Mouse (Mus musculus) heart, embryonic 14.5 days (tissue): ENCODE measurements around the gene AC124502.3. TPM values are rescaled to one million over a fixed set of nuclear protein-coding genes. Genes with fewer than 3 reads are reported as not detected.

Experiments
- ATAC-seq: fragments of 200-750 bp; cut with Nextera tagmentation; 2 replicates; pipeline ENCODE4 v1.8.0; 2017; ENCODE audit warnings: low read depth, moderate TSS enrichment; ENCODE audit not compliant: insufficient number of reproducible peaks, insufficient read depth, low FRiP score
- H3K27ac ChIP-seq, 2 experiments: fragments of 200-500 bp in 1 of 2; fragments of 300-500 bp in 1 of 2; sonication (generic) in 1 of 2; replicated peaks in 1 of 2; 2 replicates each; pipeline ENCODE4 v1.5.1; 2012 to 2014; ENCODE audit warnings: low read depth in 2 of 2, low read length in 2 of 2, control low read depth in 1 of 2, mild to moderate bottlenecking in 1 of 2, mixed read lengths in 1 of 2; ENCODE audit not compliant: control insufficient read depth in 1 of 2, insufficient read depth in 1 of 2
- H3K27me3 ChIP-seq: fragments of 300-500 bp; sonication (generic); 2 replicates; pipeline ENCODE4 v1.6.1; 2014; ENCODE audit warnings: mild to moderate bottlenecking, low read length, control low read depth; ENCODE audit not compliant: control insufficient read depth, insufficient read depth
- H3K36me3 ChIP-seq: fragments of 300-500 bp; sonication (generic); 2 replicates; pipeline ENCODE4 v1.6.1; 2014; ENCODE audit warnings: mild to moderate bottlenecking, control low read depth, low read length, mixed read lengths; ENCODE audit not compliant: control insufficient read depth, insufficient read depth
- H3K4me1 ChIP-seq, 2 experiments: fragments of 200-500 bp in 1 of 2; fragments of 300-500 bp in 1 of 2; sonication (generic) in 1 of 2; 2 replicates each; pipeline ENCODE4 v1.6.1; 2012 to 2014; ENCODE audit warnings: low read length in 2 of 2, control low read depth in 1 of 2, mixed read lengths in 1 of 2; ENCODE audit not compliant: control insufficient read depth in 2 of 2, insufficient read depth in 2 of 2
- H3K4me2 ChIP-seq: fragments of 300-500 bp; sonication (generic); 2 replicates; pipeline ENCODE4 v1.6.1; 2014; ENCODE audit warnings: mild to moderate bottlenecking, low read length
- H3K4me3 ChIP-seq, 2 experiments: fragments of 200-500 bp in 1 of 2; fragments of 300-500 bp in 1 of 2; sonication (generic) in 1 of 2; 2 replicates each; pipeline ENCODE4 v1.5.1; 2012 to 2014; ENCODE audit warnings: low read length in 2 of 2, mild to moderate bottlenecking in 2 of 2, control low read depth in 1 of 2, low read depth in 1 of 2, moderate library complexity in 1 of 2; ENCODE audit not compliant: control insufficient read depth in 1 of 2, insufficient read depth in 1 of 2
- H3K9ac ChIP-seq: fragments of 300-500 bp; sonication (generic); 2 replicates; pipeline ENCODE4 v1.6.1; 2014; ENCODE audit warnings: mild to moderate bottlenecking, low read length
- H3K9me3 ChIP-seq: fragments of 300-500 bp; sonication (generic); 2 replicates; pipeline ENCODE4 v1.6.1; 2016; ENCODE audit warnings: low read length, control low read depth; ENCODE audit not compliant: control insufficient read depth
- WGBS: fragments of 180-500 bp; shearing (Covaris S2); extraction: QIAGEN DNeasy Blood & Tissue Kit; methylation state at CpG from one replicate; pipeline ENCODE4 v1.1.7; 2014; 5-methylcytosine and 5-hydroxymethylcytosine counted together
- polyA plus RNA-seq: library from polyadenylated mRNA; unstranded; fragments of >200 nt; fragmentation: Nextera tagmentation; extraction: Ambion mirVana; gene quantifications from 2 replicates; pipeline ENCODE4 v1.2.1, GENCODE M21; 2014

Gene AC124502.3
- polyA plus RNA-seq, 1 experiment from 2014 or later: 1.4 TPM

- Histone ChIP-seq H3K36me3 (peaks cover 39% of the 10 kb centered on the region), H3K4me3 (peak overlapping the region; percentile 67 to 78), H3K4me1 (peaks cover 18 to 28% of the 10 kb centered on the region in 2 experiments), H3K4me2 (peak overlapping the region; percentile 74), H3K9ac (peak overlapping the region; percentile 85), H3K27me3 (peaks cover 20% of the 10 kb centered on the region), H3K9me3 (no peaks in the 10 kb centered on the region), H3K27ac (no peak overlapping the region)
- no peak for ATAC-seq
- WGBS: 91% methylated on average over 4 of the region's 4 CpGs
Measured at GRCm38 (mm10) chr19:5089324-5089723, 50.6 kb downstream of the AC124502.3 start.

GRCm38 (mm10) chr19:5092083-5092482 lies 53.4 kb downstream of the AC124502.3 start:
- no peaks in the 10 kb centered on the region for H3K9me3 ChIP-seq
- no peak overlapping the region for H3K4me2 ChIP-seq
- H3K27ac ChIP-seq: no peak overlapping the region
- no peak overlapping the region for H3K4me3 ChIP-seq
- 88% methylated on average over 10 of the region's 10 CpGs for WGBS
- H3K27me3 ChIP-seq: no peaks in the 10 kb centered on the region
- ATAC-seq: no peak
- H3K4me1 ChIP-seq: peaks cover 11 to 35% of the 10 kb centered on the region in 2 experiments
- H3K36me3 ChIP-seq: peaks cover 39% of the 10 kb centered on the region
- no peak overlapping the region for H3K9ac ChIP-seq

GRCm38 (mm10) chr19:5093481-5094242 lies 55.0 kb downstream of the AC124502.3 start:
- Histone ChIP-seq H3K4me3 (no peak overlapping the region), H3K36me3 (peaks cover 39% of the 10 kb centered on the region), H3K27me3 (0 out of 2 replicates have a peak, but pooled peaks cover 3% of the 10 kb centered on the region), H3K4me2 (no peak overlapping the region), H3K9me3 (no peaks in the 10 kb centered on the region), H3K4me1 (peaks cover 11 to 39% of the 10 kb centered on the region in 2 experiments), H3K9ac (no peak overlapping the region), H3K27ac (no peak overlapping the region)
- WGBS: 73% methylated on average over 12 of the region's 12 CpGs
- no peak for ATAC-seq

GRCm38 (mm10) chr19:5094243-5094632 lies 55.5 kb downstream of the AC124502.3 start:
- H3K4me3 ChIP-seq: no peak overlapping the region
- no peak overlapping the region for H3K27ac ChIP-seq
- peaks cover 41% of the 10 kb centered on the region for H3K36me3 ChIP-seq
- H3K27me3 ChIP-seq: 0 out of 2 replicates have a peak, but pooled peaks cover 3% of the 10 kb centered on the region
- peaks cover 9 to 39% of the 10 kb centered on the region in 2 experiments for H3K4me1 ChIP-seq
- peak; percentile 44; the same call in 1 of the 2 replicates for ATAC-seq
- WGBS: under 1% methylated on average over 20 of the region's 21 CpGs
- no peak overlapping the region for H3K9ac ChIP-seq
- no peak overlapping the region for H3K4me2 ChIP-seq
- H3K9me3 ChIP-seq: no peaks in the 10 kb centered on the region

GRCm38 (mm10) chr19:5094746-5095417 lies 56.2 kb downstream of the AC124502.3 start:
- 44% methylated on average over 11 of the region's 11 CpGs for WGBS
- peaks cover 6 to 36% of the 10 kb centered on the region in 2 experiments; a peak in 3 of 4 replicates for H3K4me1 ChIP-seq
- H3K9ac ChIP-seq: no peak overlapping the region
- peaks cover 42% of the 10 kb centered on the region for H3K36me3 ChIP-seq
- H3K27me3 ChIP-seq: 0 out of 2 replicates have a peak, but pooled peaks cover 3% of the 10 kb centered on the region
- no peak overlapping the region for H3K4me3 ChIP-seq
- no peak for ATAC-seq
- H3K4me2 ChIP-seq: no peak overlapping the region
- no peak overlapping the region for H3K27ac ChIP-seq
- no peaks in the 10 kb centered on the region for H3K9me3 ChIP-seq

- ATAC-seq: no peak
- WGBS: 9% methylated on average over 9 of the region's 9 CpGs
- 0 out of 2 replicates have a peak, but pooled peaks cover 3% of the 10 kb centered on the region for H3K27me3 ChIP-seq
- peaks cover 8 to 36% of the 10 kb centered on the region in 2 experiments; a peak in 3 of 4 replicates for H3K4me1 ChIP-seq
- no peak overlapping the region for H3K9ac ChIP-seq
- peaks cover 43% of the 10 kb centered on the region for H3K36me3 ChIP-seq
- no peak overlapping the region for H3K27ac ChIP-seq
- no peak overlapping the region for H3K4me3 ChIP-seq
- H3K4me2 ChIP-seq: no peak overlapping the region
- H3K9me3 ChIP-seq: no peaks in the 10 kb centered on the region
Measured at GRCm38 (mm10) chr19:5095887-5096474, 57.3 kb downstream of the AC124502.3 start.

GRCm38 (mm10) chr19:5097521-5098362 lies 59.1 kb downstream of the AC124502.3 start:
- peak overlapping the region; percentile 64 for H3K9ac ChIP-seq
- H3K4me3 ChIP-seq: peak overlapping the region; percentile 42 to 46
- H3K27me3 ChIP-seq: 0 out of 2 replicates have a peak, but pooled peaks cover 3% of the 10 kb centered on the region
- no peaks in the 10 kb centered on the region for H3K9me3 ChIP-seq
- H3K4me2 ChIP-seq: peak overlapping the region; percentile 90
- peaks cover 43% of the 10 kb centered on the region for H3K36me3 ChIP-seq
- 0 out of 2 replicates have a peak, but pooled peaks have one; percentile 1 for ATAC-seq
- H3K27ac ChIP-seq: no peak overlapping the region
- H3K4me1 ChIP-seq: peaks cover 8 to 36% of the 10 kb centered on the region in 2 experiments; a peak in 3 of 4 replicates
- 7% methylated on average over 30 of the region's 31 CpGs for WGBS
